Mouse (Mus musculus): ENCODE measurements at regions not wholly inside any gene's neighbourhood (a gene's known extent, or its start where the extent isn't known, plus 50 kb on each side); places are given as distances from the start of the nearest gene placed in this dataset.
A peak's percentile ranks its signal among the peaks of the same experiment; 100 is the strongest.

DNA sequence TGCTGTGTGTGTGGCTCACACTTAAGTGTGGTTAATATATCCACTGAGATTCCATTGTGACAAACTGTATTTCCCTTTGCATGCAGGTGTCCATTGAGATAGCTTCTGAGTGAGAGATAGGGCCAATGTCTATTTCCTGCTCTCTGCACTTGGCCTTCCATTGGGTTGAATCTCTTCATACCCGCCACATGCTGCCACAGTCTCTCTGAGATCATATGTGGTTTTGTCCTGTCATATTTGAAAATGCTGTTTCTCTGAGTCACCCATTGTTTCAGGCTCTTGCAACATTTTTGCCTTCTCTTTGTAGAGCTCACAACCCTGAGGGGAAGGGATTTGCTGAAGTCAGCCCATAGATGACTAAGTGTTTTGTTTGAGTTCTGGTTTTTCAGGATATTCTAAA lies 2081.3 kb downstream of the Olfm4 start:
- no peak for DNase-seq

GRCm38 (mm10) chr14:82101643-82102042 lies 2117.8 kb downstream of the Olfm4 start:
- DNase-seq, result no peak

- DNase-seq, result no peak
Measured at GRCm38 (mm10) chr14:82112851-82113250, 2129.0 kb downstream of the Olfm4 start.

GRCm38 (mm10) chr14:82148827-82149498 lies 2165.1 kb downstream of the Olfm4 start:
- no peak for DNase-seq

DNA sequence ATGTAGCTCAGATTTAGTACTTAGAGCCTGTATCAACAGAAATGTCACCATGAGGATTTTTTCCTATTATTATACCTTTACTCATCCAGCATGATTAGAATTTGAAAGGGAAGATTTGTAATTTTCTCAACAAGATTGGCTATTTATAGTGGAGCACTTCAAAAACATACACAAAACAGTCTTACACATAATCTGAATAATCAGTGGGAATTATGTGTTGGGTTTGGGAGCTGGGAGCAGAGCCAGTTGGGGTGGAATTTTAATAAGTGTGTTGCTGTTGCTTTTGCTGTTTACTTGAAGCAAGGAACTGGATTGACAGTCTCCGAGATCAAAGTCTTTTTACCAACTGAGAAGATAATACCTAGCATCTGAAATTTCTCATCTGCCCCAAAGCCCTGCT lies 2201.5 kb downstream of the Olfm4 start:
- no peak for DNase-seq

DNA sequence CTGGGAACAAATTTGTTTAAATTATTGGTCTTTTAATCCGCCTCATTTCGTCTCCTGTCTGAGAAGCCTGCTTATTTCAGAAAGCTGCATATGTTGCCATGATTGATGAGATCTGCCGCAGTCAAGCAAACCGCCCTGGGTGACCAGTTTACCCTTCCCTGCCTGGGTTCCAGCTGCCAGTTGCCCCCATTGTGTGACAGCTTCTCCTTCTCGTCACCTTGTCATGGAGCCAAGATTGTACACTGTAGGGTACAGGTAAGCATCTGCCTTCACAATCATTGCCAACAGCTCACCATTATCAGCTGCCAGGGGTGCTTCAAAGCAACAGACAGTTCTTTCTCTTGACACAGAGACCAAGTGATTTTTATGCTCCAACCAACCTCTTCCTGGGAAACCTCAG lies 2226.5 kb downstream of the Olfm4 start:
- peak; percentile 6 for DNase-seq

DNA sequence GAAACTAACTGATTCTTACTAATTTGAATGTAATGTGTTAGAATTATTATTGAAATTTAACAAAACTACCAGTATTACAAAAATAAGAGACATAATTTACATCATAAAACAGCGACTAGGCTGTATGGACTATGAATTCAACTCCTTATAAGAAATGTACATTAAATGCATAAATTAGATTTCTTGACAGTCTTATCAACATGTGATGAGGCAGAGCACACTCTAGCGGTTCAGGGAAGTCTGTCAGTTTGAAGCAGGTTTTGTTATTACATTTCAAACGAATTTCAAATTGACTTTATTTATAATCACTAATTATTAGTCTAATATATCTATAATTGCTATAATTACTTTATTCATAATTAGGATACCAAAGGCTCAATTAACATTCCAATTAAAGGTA lies 2214.8 kb upstream of the Pcdh17 start:
- DNase-seq, result no peak

- no peak for DNase-seq
Measured at GRCm38 (mm10) chr14:82236238-82236637, 2207.1 kb upstream of the Pcdh17 start.

DNA sequence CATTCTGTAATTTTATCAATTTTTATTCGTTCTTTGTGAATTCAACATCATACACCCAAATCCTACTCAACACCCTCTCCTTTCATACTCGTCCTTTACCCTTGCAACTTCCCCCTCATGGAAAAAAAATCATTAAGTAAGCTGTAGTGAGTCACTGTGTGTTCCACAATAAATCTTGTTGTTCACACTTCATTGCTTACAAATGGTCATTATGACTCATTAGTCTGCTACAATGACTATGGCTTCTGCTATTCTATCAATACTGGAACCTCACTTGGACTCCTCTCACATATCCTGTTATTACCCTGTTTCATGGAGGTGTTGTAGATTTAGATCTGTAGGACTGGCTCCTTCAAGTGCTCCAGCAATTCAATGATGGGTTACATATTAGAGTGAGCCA lies 2200.0 kb upstream of the Pcdh17 start:
- no peak for DNase-seq

DNA sequence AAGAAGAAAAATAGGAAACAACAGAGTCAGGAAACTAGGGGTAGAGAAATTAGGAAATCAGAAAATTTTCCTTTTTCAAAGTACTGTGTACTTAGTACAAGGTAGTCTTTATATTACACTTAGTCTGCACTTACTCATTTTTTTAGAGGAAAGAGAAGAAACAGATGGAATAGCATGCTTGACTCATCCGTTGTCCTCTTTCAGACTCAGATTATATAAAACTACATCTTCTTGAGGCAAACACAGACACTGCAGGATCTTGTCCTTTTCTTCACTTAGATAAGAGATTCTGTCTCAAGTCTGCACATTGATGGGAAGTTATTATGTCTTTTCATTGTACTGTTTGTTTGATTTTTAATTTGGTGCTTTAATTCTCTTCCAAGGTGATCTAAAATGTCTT lies 2198.5 kb upstream of the Pcdh17 start:
- DNase-seq, result no peak

Data from cerebellum, adult 8-10 months (tissue).